Mouse (Mus musculus) heart, adult 2 months (tissue): ENCODE measurements around the gene Elane.

Source experiments
- CTCF ChIP-seq: fragments of 200-600 bp; IDR thresholded peaks from 2 replicates; pipeline ENCODE4 v1.8.1; 2022; ENCODE audit warnings: antibody characterized with exemption, mild to moderate bottlenecking, moderate library complexity
- EP300 ChIP-seq: fragments of 200-500 bp; IDR thresholded peaks from 2 replicates; pipeline ENCODE4 v1.6.1; 2011; ENCODE audit warnings: low read depth, low read length, control low read depth; ENCODE audit not compliant: insufficient read depth
- POLR2A ChIP-seq: fragments of 200-500 bp; IDR thresholded peaks from 2 replicates; pipeline ENCODE4 v1.6.1; 2011; ENCODE audit warnings: mild to moderate bottlenecking, low read depth, low read length, control low read depth; ENCODE audit not compliant: insufficient read depth

DNA sequence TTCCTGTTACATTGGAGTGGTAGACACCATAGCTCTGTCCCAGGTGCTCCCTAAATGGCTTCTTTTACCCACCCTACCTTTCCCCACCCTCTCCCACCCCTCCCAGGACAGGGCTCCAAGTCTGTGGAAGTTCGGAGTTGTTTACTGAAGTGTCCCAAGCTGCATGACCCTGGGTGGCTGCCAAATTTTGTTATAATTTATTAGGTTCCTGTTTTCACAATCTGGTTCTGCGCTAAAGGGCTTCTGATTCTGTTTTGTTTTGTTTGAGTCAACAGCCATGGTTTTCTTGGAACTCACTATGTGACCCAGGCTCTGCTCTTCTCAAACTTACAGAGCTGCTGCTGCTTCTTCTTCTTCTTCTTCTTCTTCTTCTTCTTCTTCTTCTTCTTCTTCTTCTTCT is 3.3 kb downstream of the Elane start:
- no peak for TF ChIP-seq CTCF
- TF ChIP-seq EP300, result no peak
- no peak for TF ChIP-seq POLR2A
